Mouse (Mus musculus) layer of hippocampus, adult 8-10 months (tissue): ENCODE data around the gene Fam205a2. TPM values are rescaled to one million over a fixed set of nuclear protein-coding genes. Genes with fewer than 3 reads are reported as not detected.
"Not testable (repeated sequence)": the region's sequence is repeated elsewhere in the genome, so short reads cannot be mapped to it uniquely, and the experiment has no call there.

Source experiments
- DNase-seq, 2 experiments: peaks; one replicate each; pipeline ENCODE4 v3.0.0; 2022; ENCODE audit warnings: low spot score in 2 of 2
- total RNA-seq, 4 experiments: library from RNA; stranded (reverse); gene quantifications; 2 replicates each; pipeline ENCODE4 v1.2.4; 2022

Fam205a2 gene
- under 1 TPM; 0.14 to 0.61 (median 0.39) TPM for total RNA-seq

DNA sequence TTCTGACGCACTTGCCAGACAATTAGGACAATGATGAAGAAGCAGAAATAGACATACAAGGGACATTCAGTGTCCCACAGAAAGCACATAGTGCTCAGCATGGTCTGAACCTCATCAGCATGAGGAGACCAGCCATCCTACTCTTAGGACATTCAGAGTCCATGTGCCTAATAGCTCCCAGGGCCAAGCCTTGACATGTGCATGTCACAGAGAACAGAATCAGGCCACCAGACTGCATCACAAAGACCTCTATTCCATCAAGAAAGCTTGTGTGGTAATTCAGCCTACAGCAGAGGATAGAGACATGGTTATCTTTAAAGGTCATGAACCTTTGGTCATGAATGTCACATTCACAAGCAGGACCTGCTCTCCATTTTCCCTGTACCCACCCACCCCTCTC lies at the start of gene Fam205a2:
Fam205a2 (minus strand) TSS at position 101 of the 400 bp plus-strand sequence.
- not testable (repeated sequence) for DNase-seq

Other genes starting within 250 kb of the Fam205a2 start
- gene Gm21953, start 233.9 kb downstream of the Fam205a2 start, total RNA-seq: not detected
- gene Fam205a3, start 209.8 kb downstream of the Fam205a2 start, total RNA-seq: under 1 TPM; 0.14 to 0.61 (median 0.39) TPM
- not detected for gene Gm21586, start 88.8 kb downstream of the Fam205a2 start, total RNA-seq
- gene Gm2163, start 61.4 kb downstream of the Fam205a2 start, total RNA-seq: 1 to 10 TPM; 2.2 to 3.9 (median 2.9) TPM
- gene Gm10591, start 84.0 kb upstream of the Fam205a2 start, total RNA-seq: not detected
- gene Gm2564, start 101.5 kb upstream of the Fam205a2 start, total RNA-seq: 10 to 100 TPM; 10.1 to 14.7 (median 12.6) TPM
- gene Ccl27b, start 127.1 kb upstream of the Fam205a2 start, total RNA-seq: 1 to 10 TPM in 1 of 4 experiments, not detected in 3; 1.8 TPM
- gene Il11ra2, start 133.7 kb upstream of the Fam205a2 start, total RNA-seq: not detected
- gene 4930578G10Rik, start 207.4 kb upstream of the Fam205a2 start, total RNA-seq: 1 to 10 TPM in 2 of 4 experiments, under 1 TPM in 2; 0.77 to 1.9 (median 1.00) TPM
- gene Ccl19, start 228.4 kb upstream of the Fam205a2 start, total RNA-seq: 1 to 10 TPM in 2 of 4 experiments, not detected in 2; 1.3 TPM
- not detected for gene Ccl21a, start 245.8 kb upstream of the Fam205a2 start, total RNA-seq